Mouse (Mus musculus): ENCODE data around the gene Klhl6. TPM values are rescaled to one million over a fixed set of nuclear protein-coding genes. Genes with fewer than 3 reads are reported as not detected.
"Not testable (repeated sequence)": the region's sequence is repeated elsewhere in the genome, so short reads cannot be mapped to it uniquely, and the experiment has no call there.

Gene Klhl6
- polyA plus RNA-seq (2015; fragmentation: Nextera tagmentation; extraction: Ambion mirVana): 15.3 and 24.6 TPM in 2 replicates

DNA sequence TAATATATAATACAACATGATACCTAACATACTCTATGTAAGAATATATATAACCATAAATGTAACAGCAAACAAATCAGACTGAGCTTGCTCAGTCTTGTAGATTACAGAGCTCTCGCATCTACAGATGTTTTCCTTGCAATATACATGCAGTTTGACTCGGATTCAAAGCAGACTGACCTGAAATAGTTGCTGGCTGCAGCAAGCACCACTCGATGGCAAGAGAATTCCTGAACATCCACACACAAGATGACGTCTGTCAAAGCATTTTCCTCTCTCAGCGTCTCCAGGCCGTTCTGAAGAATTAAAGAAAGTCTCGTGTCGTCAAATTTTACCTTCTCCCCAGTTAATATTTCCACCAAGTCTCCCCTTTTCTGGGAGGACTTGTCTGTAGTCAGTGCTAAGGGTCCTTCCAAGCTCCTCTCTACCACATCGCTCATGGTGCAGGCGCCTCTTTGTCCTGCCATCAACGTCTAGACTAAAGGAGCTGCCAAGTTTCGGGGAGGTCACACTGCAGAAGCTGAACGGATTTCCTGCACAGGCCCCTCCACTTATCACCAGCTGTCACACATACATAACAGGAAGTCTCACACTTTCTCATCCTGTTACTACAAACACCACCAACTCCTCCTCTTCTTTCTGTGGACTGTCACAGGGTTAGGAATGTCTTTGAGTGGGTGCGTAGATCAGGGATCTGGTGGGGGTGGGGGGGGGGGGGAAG lies at the start of gene Klhl6:
Klhl6 (minus strand) TSS at position 501 of the 721 bp plus-strand sequence.
- Histone ChIP-seq H3K4me1 (replicated peaks) (peaks cover 13% of the 10 kb centered on the region), H3K27me3 (no peaks in the 10 kb centered on the region), H3K36me3 (no peaks in the 10 kb centered on the region), H3K9me3 (replicated peaks) (no peaks in the 10 kb centered on the region), H3K4me3 (peak within 1 kb of the TSS; percentile 48), H3K9ac (peak within 1 kb of the TSS; percentile 47), H3K4me2 (peak within 1 kb of the TSS; percentile 54), H3K27ac (peak within 1 kb of the TSS; percentile 72)
- 7% methylated on average over 14 of the region's 14 CpGs for WGBS
- peak; percentile 91 for ATAC-seq (replicated peaks; ENCODE audit: insufficient number of reproducible peaks, insufficient read depth, low FRiP score, low read depth)

GRCm38 (mm10) chr16:20027241-20027640 lies 44.4 kb upstream of the Klhl6 start:
- WGBS: 70% methylated on average over 3 of the region's 4 CpGs
- H3K27me3 ChIP-seq; ATAC-seq (replicated peaks; ENCODE audit: insufficient number of reproducible peaks, insufficient read depth, low FRiP score, low read depth): not testable (repeated sequence)

GRCm38 (mm10) chr16:20022821-20023220 lies 40.0 kb upstream of the Klhl6 start:
- WGBS: 79% methylated on average over 1 of the region's 1 CpGs
- Histone ChIP-seq H3K4me3 (no peak overlapping the region), H3K4me1 (replicated peaks) (no peaks in the 10 kb centered on the region; the same call in 1 of the 2 replicates), H3K9me3 (replicated peaks) (no peaks in the 10 kb centered on the region), H3K27me3 (no peaks in the 10 kb centered on the region), H3K9ac (no peak overlapping the region), H3K4me2 (no peak overlapping the region), H3K36me3 (no peaks in the 10 kb centered on the region), H3K27ac (no peak overlapping the region)
- no peak for ATAC-seq (replicated peaks; ENCODE audit: insufficient number of reproducible peaks, insufficient read depth, low FRiP score, low read depth)

More at GRCm38 (mm10) chr16:20027241-20027640, 44.4 kb upstream of the Klhl6 start:
- not testable (repeated sequence) for H3K36me3 ChIP-seq; H3K4me2 ChIP-seq; H3K9ac ChIP-seq; H3K9me3 ChIP-seq (replicated peaks); H3K4me1 ChIP-seq (replicated peaks); H3K27ac ChIP-seq; H3K4me3 ChIP-seq

DNA sequence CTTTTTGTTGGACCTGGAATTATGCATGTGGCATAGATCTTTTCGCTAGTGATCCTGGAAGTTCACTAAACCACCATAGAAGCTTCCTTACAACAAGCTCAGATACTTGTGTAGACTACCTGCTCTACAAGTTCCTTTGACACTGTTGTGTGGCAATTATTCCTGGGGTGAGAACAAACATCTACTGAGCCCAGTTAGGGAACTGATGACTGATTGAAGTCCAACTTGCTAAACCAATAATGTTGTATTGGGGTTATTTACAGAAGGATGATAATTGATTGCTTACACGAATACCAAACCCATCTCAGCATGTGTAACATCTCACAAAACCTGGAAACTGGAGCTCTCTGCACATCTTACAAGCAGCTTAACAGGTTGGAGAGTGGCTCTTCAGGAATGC lies 39.0 kb upstream of the Klhl6 start:
- Histone ChIP-seq H3K9ac (no peak overlapping the region), H3K4me2 (no peak overlapping the region), H3K27ac (no peak overlapping the region), H3K9me3 (replicated peaks) (no peaks in the 10 kb centered on the region), H3K36me3 (no peaks in the 10 kb centered on the region), H3K4me1 (replicated peaks) (no peaks in the 10 kb centered on the region; the same call in 1 of the 2 replicates), H3K27me3 (no peaks in the 10 kb centered on the region), H3K4me3 (no peak overlapping the region)
- ATAC-seq (replicated peaks; ENCODE audit: insufficient number of reproducible peaks, insufficient read depth, low FRiP score, low read depth): no peak
- 79% methylated on average over 2 of the region's 2 CpGs for WGBS

GRCm38 (mm10) chr16:20012647-20013046 lies 29.8 kb upstream of the Klhl6 start:
- no peak overlapping the region for H3K4me3 ChIP-seq
- H3K9ac ChIP-seq: no peak overlapping the region
- no peak for ATAC-seq (replicated peaks; ENCODE audit: insufficient number of reproducible peaks, insufficient read depth, low FRiP score, low read depth)
- H3K4me2 ChIP-seq: no peak overlapping the region
- H3K36me3 ChIP-seq: no peaks in the 10 kb centered on the region
- H3K4me1 ChIP-seq (replicated peaks): no peaks in the 10 kb centered on the region
- H3K27ac ChIP-seq: no peak overlapping the region
- no peaks in the 10 kb centered on the region for H3K9me3 ChIP-seq (replicated peaks)
- no peaks in the 10 kb centered on the region for H3K27me3 ChIP-seq

DNA sequence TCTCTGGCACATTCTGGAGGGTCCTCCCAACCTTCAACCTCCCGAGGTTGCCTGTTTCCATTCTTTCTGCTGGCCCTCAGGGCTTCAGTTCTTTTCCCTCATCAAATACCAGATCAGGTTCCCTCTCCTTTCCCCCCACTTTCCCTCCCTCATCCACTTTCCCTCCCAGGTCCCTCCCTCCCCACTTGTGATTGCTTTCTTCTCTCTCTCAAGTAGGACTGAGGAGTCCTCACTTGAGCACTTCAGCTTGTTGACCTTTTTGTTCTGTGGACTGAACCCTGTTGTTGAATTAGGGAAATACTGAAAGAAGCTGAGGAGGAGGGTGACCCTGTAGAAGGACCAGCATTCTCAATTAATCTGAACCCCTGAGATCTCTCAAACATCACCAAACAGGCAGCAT lies 23.2 kb upstream of the Klhl6 start:
- no peaks in the 10 kb centered on the region for H3K27me3 ChIP-seq
- ATAC-seq (replicated peaks; ENCODE audit: insufficient number of reproducible peaks, insufficient read depth, low FRiP score, low read depth): no peak
- no peaks in the 10 kb centered on the region for H3K9me3 ChIP-seq (replicated peaks)
- no peak overlapping the region for H3K27ac ChIP-seq
- H3K4me2 ChIP-seq: no peak overlapping the region
- no peak overlapping the region for H3K9ac ChIP-seq
- WGBS: 55% methylated on average over 1 of the region's 1 CpGs
- no peak overlapping the region for H3K4me3 ChIP-seq
- no peaks in the 10 kb centered on the region for H3K4me1 ChIP-seq (replicated peaks)
- no peaks in the 10 kb centered on the region for H3K36me3 ChIP-seq

- H3K27me3 ChIP-seq; ATAC-seq (replicated peaks; ENCODE audit: insufficient number of reproducible peaks, insufficient read depth, low FRiP score, low read depth); H3K36me3 ChIP-seq; H3K27ac ChIP-seq; H3K9me3 ChIP-seq (replicated peaks); H3K4me1 ChIP-seq (replicated peaks); H3K4me2 ChIP-seq; H3K4me3 ChIP-seq; H3K9ac ChIP-seq: not testable (repeated sequence)
- WGBS: 87% methylated on average over 8 of the region's 8 CpGs
These were observed 17.4 kb upstream of the Klhl6 start for GRCm38 (mm10) chr16:20000286-20000685.

GRCm38 (mm10) chr16:19997616-19998015 lies 14.8 kb upstream of the Klhl6 start:
- H3K9me3 ChIP-seq (replicated peaks): no peaks in the 10 kb centered on the region
- no peak overlapping the region for H3K9ac ChIP-seq
- WGBS: 89% methylated on average over 7 of the region's 7 CpGs
- H3K27ac ChIP-seq: no peak overlapping the region
- no peak for ATAC-seq (replicated peaks; ENCODE audit: insufficient number of reproducible peaks, insufficient read depth, low FRiP score, low read depth)
- H3K4me1 ChIP-seq (replicated peaks): no peaks in the 10 kb centered on the region
- H3K4me2 ChIP-seq: no peak overlapping the region
- no peaks in the 10 kb centered on the region for H3K27me3 ChIP-seq
- no peaks in the 10 kb centered on the region for H3K36me3 ChIP-seq
- no peak overlapping the region for H3K4me3 ChIP-seq

GRCm38 (mm10) chr16:19996913-19997312 lies 14.1 kb upstream of the Klhl6 start:
- H3K9me3 ChIP-seq (replicated peaks); H3K4me1 ChIP-seq (replicated peaks); H3K36me3 ChIP-seq; H3K27me3 ChIP-seq; H3K4me2 ChIP-seq; ATAC-seq (replicated peaks; ENCODE audit: insufficient number of reproducible peaks, insufficient read depth, low FRiP score, low read depth); H3K9ac ChIP-seq; H3K4me3 ChIP-seq; H3K27ac ChIP-seq: not testable (repeated sequence)
- WGBS: 37% methylated on average over 6 of the region's 6 CpGs

DNA sequence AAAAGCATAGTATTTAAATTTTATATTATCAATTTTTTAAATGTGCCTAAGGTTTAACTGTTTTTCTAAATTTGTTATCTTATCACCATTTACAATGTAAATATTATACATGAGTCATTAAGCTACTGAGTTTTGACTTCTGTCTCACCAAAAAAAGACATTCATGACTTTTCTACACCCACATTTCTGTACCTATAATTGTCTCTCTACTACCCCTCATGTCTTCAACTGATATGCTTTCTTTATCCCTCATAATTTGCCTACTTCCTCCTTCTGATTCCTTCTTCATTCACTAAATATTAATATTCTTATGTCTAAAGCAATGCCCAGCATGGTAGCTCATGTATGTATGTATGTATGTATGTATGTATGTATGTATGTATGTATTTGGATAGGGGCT lies 13.0 kb upstream of the Klhl6 start:
- no peak overlapping the region for H3K4me2 ChIP-seq
- H3K27me3 ChIP-seq: no peaks in the 10 kb centered on the region
- no peaks in the 10 kb centered on the region for H3K36me3 ChIP-seq
- H3K27ac ChIP-seq: no peak overlapping the region
- H3K9ac ChIP-seq: no peak overlapping the region
- H3K4me1 ChIP-seq (replicated peaks): no peaks in the 10 kb centered on the region
- no peak for ATAC-seq (replicated peaks; ENCODE audit: insufficient number of reproducible peaks, insufficient read depth, low FRiP score, low read depth)
- no peak overlapping the region for H3K4me3 ChIP-seq
- H3K9me3 ChIP-seq (replicated peaks): no peaks in the 10 kb centered on the region

GRCm38 (mm10) chr16:19993278-19993677 lies 10.4 kb upstream of the Klhl6 start:
- no peak overlapping the region for H3K4me3 ChIP-seq
- no peak overlapping the region for H3K9ac ChIP-seq
- no peaks in the 10 kb centered on the region for H3K9me3 ChIP-seq (replicated peaks)
- H3K4me2 ChIP-seq: no peak overlapping the region
- no peak overlapping the region for H3K27ac ChIP-seq
- ATAC-seq (replicated peaks; ENCODE audit: insufficient number of reproducible peaks, insufficient read depth, low FRiP score, low read depth): no peak
- no peaks in the 10 kb centered on the region for H3K27me3 ChIP-seq
- no peaks in the 10 kb centered on the region for H3K4me1 ChIP-seq (replicated peaks)
- H3K36me3 ChIP-seq: no peaks in the 10 kb centered on the region
- WGBS: 84% methylated on average over 3 of the region's 3 CpGs

- Histone ChIP-seq H3K4me2 (no peak overlapping the region), H3K9ac (no peak overlapping the region), H3K27ac (no peak overlapping the region), H3K36me3 (no peaks in the 10 kb centered on the region), H3K27me3 (no peaks in the 10 kb centered on the region), H3K9me3 (replicated peaks) (no peaks in the 10 kb centered on the region), H3K4me1 (replicated peaks) (no peaks in the 10 kb centered on the region), H3K4me3 (no peak overlapping the region)
- ATAC-seq (replicated peaks; ENCODE audit: insufficient number of reproducible peaks, insufficient read depth, low FRiP score, low read depth): no peak
These were observed 7.7 kb upstream of the Klhl6 start for GRCm38 (mm10) chr16:19990536-19990935.

Data from heart, embryonic 15.5 days (tissue).